Mouse (Mus musculus): ENCODE results near the gene Plekha5. TPM values are rescaled to one million over a fixed set of nuclear protein-coding genes. Genes with fewer than 3 reads are reported as not detected.

Plekha5 gene
- total and polyA plus RNA-seq, 2 experiments from 2014 or later = 15.9 to 32.0 TPM

DNA sequence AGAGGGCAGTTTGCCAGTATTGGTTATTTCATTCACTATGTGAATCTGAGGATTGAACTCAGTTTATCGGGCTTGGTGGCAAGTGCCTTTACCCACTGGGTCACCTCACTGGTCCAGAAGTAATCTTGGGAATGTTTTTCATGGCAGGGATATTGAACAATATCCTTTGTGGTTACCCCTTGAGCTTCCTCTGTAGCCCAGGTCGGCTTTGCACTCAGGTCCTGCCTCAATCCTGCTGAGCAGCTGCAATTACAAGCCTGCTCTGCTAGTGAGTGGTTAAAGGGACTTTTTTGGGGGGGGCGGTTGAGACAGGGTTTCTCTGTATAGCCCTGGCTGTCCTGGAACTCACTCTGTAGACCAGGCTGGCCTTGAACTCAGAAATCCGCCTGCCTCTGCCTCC lies 212.4 kb downstream of the Plekha5 start:
- WGBS = 91% methylated on average over 4 of the region's 4 CpGs
- DNase-seq = no peak
- H3K27ac ChIP-seq (ENCODE audit: low read depth, low read length) = no peak overlapping the region
- H3K36me3 ChIP-seq (ENCODE audit: insufficient read depth) = peaks cover 43% of the 10 kb centered on the region
- H3K4me1 ChIP-seq (ENCODE audit: insufficient read depth) = no peaks in the 10 kb centered on the region
- no peak overlapping the region for H3K4me3 ChIP-seq (ENCODE audit: low read depth, low read length)
- no peaks in the 10 kb centered on the region for H3K27me3 ChIP-seq (ENCODE audit: insufficient read depth, low read length)
- no peak for TF ChIP-seq CTCF (IDR thresholded peaks at IDR 0.05; ENCODE audit: low read depth)
- no peak overlapping the region for H3K9ac ChIP-seq
- no peaks in the 10 kb centered on the region for H3K9me3 ChIP-seq (ENCODE audit: low read length)
- no peak overlapping the region for H3K4me2 ChIP-seq (ENCODE audit: low read depth)
- no peak for ATAC-seq

GRCm38 (mm10) chr6:140642010-140642409 lies 218.2 kb downstream of the Plekha5 start:
- TF ChIP-seq CTCF (IDR thresholded peaks at IDR 0.05; ENCODE audit: low read depth) = no peak
- Histone ChIP-seq H3K9ac (no peak overlapping the region), H3K36me3 (ENCODE audit: insufficient read depth) (peaks cover 60% of the 10 kb centered on the region), H3K4me1 (ENCODE audit: insufficient read depth) (no peaks in the 10 kb centered on the region), H3K4me3 (ENCODE audit: low read depth, low read length) (no peak overlapping the region), H3K9me3 (ENCODE audit: low read length) (no peaks in the 10 kb centered on the region), H3K27me3 (ENCODE audit: insufficient read depth, low read length) (no peaks in the 10 kb centered on the region), H3K27ac (ENCODE audit: low read depth, low read length) (no peak overlapping the region), H3K4me2 (ENCODE audit: low read depth) (no peak overlapping the region)
- WGBS = 71% methylated on average over 7 of the region's 7 CpGs
- DNase-seq (no peak), ATAC-seq (no peak)

DNA sequence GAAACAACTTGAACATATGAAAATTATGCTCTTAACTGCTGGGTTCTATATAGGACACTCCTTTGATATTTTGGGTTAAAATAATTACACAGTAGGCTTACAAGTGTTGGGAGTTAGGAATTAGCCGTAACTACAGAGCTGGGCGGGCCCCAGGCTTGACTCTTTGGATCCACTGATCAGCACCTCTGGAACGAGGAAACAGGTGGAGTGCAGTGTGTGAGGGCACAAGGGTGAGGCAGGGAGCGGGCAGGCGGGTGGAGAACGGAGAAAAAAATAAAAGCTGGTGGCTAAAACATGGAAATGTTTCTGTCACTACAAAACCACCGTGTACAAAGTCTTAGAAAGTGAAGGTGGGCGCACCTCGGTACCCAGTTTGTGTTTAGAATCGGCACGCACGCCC lies 218.8 kb downstream of the Plekha5 start:
- TF ChIP-seq CTCF (IDR thresholded peaks at IDR 0.05; ENCODE audit: low read depth) = no peak
- no peaks in the 10 kb centered on the region for H3K4me1 ChIP-seq (ENCODE audit: insufficient read depth)
- H3K9me3 ChIP-seq (ENCODE audit: low read length) = no peaks in the 10 kb centered on the region
- H3K9ac ChIP-seq = no peak overlapping the region
- no peak overlapping the region for H3K4me2 ChIP-seq (ENCODE audit: low read depth)
- H3K4me3 ChIP-seq (ENCODE audit: low read depth, low read length) = no peak overlapping the region
- ATAC-seq (no peak), DNase-seq (no peak)
- peaks cover 58% of the 10 kb centered on the region for H3K36me3 ChIP-seq (ENCODE audit: insufficient read depth)
- WGBS = 92% methylated on average over 12 of the region's 12 CpGs
- H3K27ac ChIP-seq (ENCODE audit: low read depth, low read length) = no peak overlapping the region
- no peaks in the 10 kb centered on the region for H3K27me3 ChIP-seq (ENCODE audit: insufficient read depth, low read length)

DNA sequence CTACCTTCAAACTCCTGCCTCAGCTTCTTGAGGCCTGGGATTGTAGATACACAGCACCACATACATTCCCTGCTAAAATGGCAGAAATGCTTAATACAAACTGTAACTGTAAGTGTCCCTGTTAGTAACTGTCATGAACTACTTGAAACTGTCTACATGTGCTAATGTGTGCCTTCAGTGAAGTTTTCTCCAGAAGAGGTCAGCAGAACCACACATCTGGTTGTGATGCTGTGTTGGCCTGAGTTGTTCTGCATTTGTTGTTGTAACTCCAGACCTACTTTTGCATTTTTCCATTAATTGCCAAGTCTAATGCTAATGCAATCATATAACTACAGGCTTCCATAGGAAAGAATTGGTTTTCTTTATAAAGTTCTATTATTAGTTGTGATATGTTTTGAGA lies 222.1 kb downstream of the Plekha5 start:
- H3K9ac ChIP-seq = no peak overlapping the region
- no peak overlapping the region for H3K27ac ChIP-seq (ENCODE audit: low read depth, low read length)
- no peaks in the 10 kb centered on the region for H3K27me3 ChIP-seq (ENCODE audit: insufficient read depth, low read length)
- H3K4me1 ChIP-seq (ENCODE audit: insufficient read depth) = no peaks in the 10 kb centered on the region
- H3K36me3 ChIP-seq (ENCODE audit: insufficient read depth) = peaks cover 39% of the 10 kb centered on the region
- no peak for ATAC-seq
- no peak; the same call in 1 of the 2 replicates for TF ChIP-seq CTCF (IDR thresholded peaks at IDR 0.05; ENCODE audit: low read depth)
- no peaks in the 10 kb centered on the region for H3K9me3 ChIP-seq (ENCODE audit: low read length)
- DNase-seq = no peak
- no peak overlapping the region for H3K4me3 ChIP-seq (ENCODE audit: low read depth, low read length)
- no peak overlapping the region for H3K4me2 ChIP-seq (ENCODE audit: low read depth)

Other genes with a start within 250 kb of the Plekha5 start
- gene Aebp2, start 198.6 kb downstream of the Plekha5 start, total RNA-seq (2014; rRNA removed) = 19.5 and 34.6 TPM in 2 replicates
- 2.8 and 4.0 TPM in 2 replicates for gene Aebp2, start 198.6 kb downstream of the Plekha5 start, polyA plus RNA-seq (2015; fragmentation: Nextera tagmentation; extraction: Ambion mirVana)

All from forebrain, postnatal 0 days (tissue).